Mouse (Mus musculus) intestine, embryonic 14.5 days (tissue): ENCODE measurements around the gene BC030870. TPM values are rescaled to one million over a fixed set of nuclear protein-coding genes. Genes with fewer than 3 reads are reported as not detected.
A peak's percentile ranks its signal among the peaks of the same experiment; 100 is the strongest.

Source experiments
- ATAC-seq: fragments of 200-750 bp; cut with Nextera tagmentation; replicated peaks from 2 replicates; pipeline ENCODE4 v1.8.0; 2017; ENCODE audit warnings: low read depth, moderate number of reproducible peaks, moderate TSS enrichment, moderate library complexity; ENCODE audit not compliant: low FRiP score, low TSS enrichment
- DNase-seq: peaks from one replicate; pipeline ENCODE4 v3.0.0-alpha.2; 2018; ENCODE audit warnings: low spot score
- H3K27ac ChIP-seq: fragments of 300-500 bp; sonication (generic); 2 replicates; pipeline ENCODE4 v1.5.1; 2014; ENCODE audit warnings: low read depth, mild to moderate bottlenecking, control low read depth
- H3K27me3 ChIP-seq: fragments of 300-500 bp; sonication (generic); replicated peaks from 2 replicates; pipeline ENCODE4 v1.6.1; 2014; ENCODE audit warnings: low read length, control low read depth; ENCODE audit not compliant: control insufficient read depth, insufficient read depth
- H3K36me3 ChIP-seq: fragments of 300-500 bp; sonication (generic); 2 replicates; pipeline ENCODE4 v1.6.1; 2014; ENCODE audit warnings: low read length, control low read depth; ENCODE audit not compliant: control insufficient read depth, insufficient read depth
- H3K4me1 ChIP-seq: fragments of 300-500 bp; sonication (generic); replicated peaks from 2 replicates; pipeline ENCODE4 v1.6.1; 2014; ENCODE audit warnings: low read length, control low read depth, mixed read lengths; ENCODE audit not compliant: control insufficient read depth, insufficient read depth
- H3K4me2 ChIP-seq: fragments of 300-500 bp; sonication (generic); 2 replicates; pipeline ENCODE4 v1.6.1; 2014; ENCODE audit warnings: low read length
- H3K4me3 ChIP-seq: fragments of 300-500 bp; sonication (generic); 2 replicates; pipeline ENCODE4 v1.5.1; 2014; ENCODE audit warnings: low read depth, low read length, control low read depth, mixed read lengths
- H3K9ac ChIP-seq: fragments of 300-500 bp; sonication (generic); 2 replicates; pipeline ENCODE4 v1.6.1; 2014; ENCODE audit warnings: mild to moderate bottlenecking, low read length
- H3K9me3 ChIP-seq: fragments of 300-500 bp; sonication (generic); 2 replicates; pipeline ENCODE4 v1.6.1; 2016; ENCODE audit warnings: low read length, control low read depth; ENCODE audit not compliant: control insufficient read depth
- WGBS: fragments of 180-500 bp; shearing (Covaris S2); extraction: QIAGEN DNeasy Blood & Tissue Kit; methylation state at CpG from one replicate; pipeline ENCODE4 v1.1.7; 2014; 5-methylcytosine and 5-hydroxymethylcytosine counted together
- microRNA-seq: library from miRNA; unstranded; fragments of <30 nt; microRNA quantifications from one replicate; pipeline ENCODE4, GENCODE M21; 2016
- polyA plus RNA-seq: library from polyadenylated mRNA; unstranded; fragments of >200 nt; fragmentation: Nextera tagmentation; extraction: Ambion mirVana; gene quantifications from 2 replicates; pipeline ENCODE4 v1.2.1, GENCODE M21; 2014

The BC030870 gene
- polyA plus RNA-seq, 1 experiment from 2014 or later: 14.3 TPM

DNA sequence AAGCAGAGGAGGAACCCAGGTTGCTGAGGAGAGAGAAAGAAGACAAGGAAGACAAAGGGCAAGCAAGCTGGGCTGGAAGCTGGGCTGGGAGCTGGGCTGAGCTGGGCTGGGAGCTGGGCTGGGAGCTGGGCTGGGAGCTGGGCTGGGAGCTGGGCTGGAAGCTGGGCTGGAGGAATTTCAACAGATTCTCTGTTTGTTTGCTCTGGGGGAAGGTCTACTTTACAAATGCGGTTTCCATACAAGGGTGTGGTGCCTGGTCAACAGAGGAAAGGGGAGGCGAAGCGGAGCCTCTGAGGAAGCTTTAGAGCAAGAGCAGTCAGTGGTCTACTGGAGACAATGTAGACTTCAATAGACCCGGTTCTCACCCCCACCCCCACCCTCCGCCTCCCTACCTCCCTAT, 82.8 kb downstream of the BC030870 start:
- no peak for DNase-seq
- Histone ChIP-seq H3K36me3 (no peaks in the 10 kb centered on the region), H3K4me2 (0 out of 2 replicates have a peak overlapping the region, but pooled peaks have one; percentile 13), H3K27me3 (no peaks in the 10 kb centered on the region), H3K9ac (no peak overlapping the region), H3K9me3 (no peaks in the 10 kb centered on the region), H3K27ac (no peak overlapping the region), H3K4me3 (no peak overlapping the region), H3K4me1 (no peaks in the 10 kb centered on the region)
- 35% methylated on average over 5 of the region's 5 CpGs for WGBS
- ATAC-seq: peak; percentile 58; the same call in 1 of the 2 replicates

DNA sequence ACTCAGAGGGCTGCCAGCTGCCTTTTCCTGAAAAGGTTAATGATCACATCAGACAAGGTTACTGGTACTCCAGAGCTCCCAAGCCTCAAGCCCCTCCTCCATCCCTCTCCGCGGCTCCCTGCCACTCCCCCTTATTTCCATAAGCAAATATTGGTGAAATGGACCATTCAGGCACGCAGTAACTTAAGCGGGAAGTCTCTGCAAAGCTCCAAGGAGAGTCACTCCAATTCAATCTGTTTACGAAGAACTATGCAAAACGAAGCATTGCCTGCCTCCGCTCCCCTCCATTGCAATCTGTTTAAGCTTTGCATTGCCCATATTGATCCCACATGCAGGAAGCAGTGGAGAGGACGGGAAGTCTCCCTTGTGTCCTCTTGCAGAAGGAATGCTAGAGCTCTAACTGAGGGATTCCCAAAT, 92.2 kb downstream of the BC030870 start, which contains the start of gene Apela:
Gene Apela (minus strand): TSS at position 220 of the 417 bp plus-strand sequence.
- Histone ChIP-seq H3K4me3 (peak within 1 kb of the TSS; percentile 31), H3K9me3 (no peaks in the 10 kb centered on the region), H3K27ac (peak within 1 kb of the TSS; percentile 29; the same call in 1 of the 2 replicates), H3K4me1 (peaks cover 11% of the 10 kb centered on the region; the same call in 1 of the 2 replicates), H3K27me3 (no peaks in the 10 kb centered on the region), H3K36me3 (no peaks in the 10 kb centered on the region), H3K4me2 (peak within 1 kb of the TSS; percentile 61), H3K9ac (no peak within 1 kb of the TSS; the same call in none of the 2 replicates)
- ATAC-seq: peak; percentile 80
- peak; percentile 75 for DNase-seq
- under 1% methylated on average over 8 of the region's 8 CpGs for WGBS

Small RNAs within 50 kb of the gene (microRNA-seq; reads per million reads assigned to microRNA genes)
- not detected for gene Gm24333

Other genes with a start within 250 kb of the BC030870 start
- gene Tmem192, start 182.4 kb downstream of the BC030870 start, polyA plus RNA-seq: 36.4 and 44.1 TPM in 2 replicates
- gene Trim75, start 141.7 kb downstream of the BC030870 start, polyA plus RNA-seq: not detected in 2 replicates
- 0.39 TPM in 1 of 2 replicates, not detected in the other for gene Trim61, start 111.0 kb downstream of the BC030870 start, polyA plus RNA-seq
- not detected in 2 replicates for gene Trim60, start 111.0 kb downstream of the BC030870 start, polyA plus RNA-seq
- 6.5 and 7.1 TPM in 2 replicates for gene Apela, start 92.2 kb downstream of the BC030870 start, polyA plus RNA-seq
- not detected in 2 replicates for gene Gm10663, start 54.5 kb downstream of the BC030870 start, polyA plus RNA-seq